16 mouse cellular contexts compared by ENCODE assay signal in genomic region chr2:153775472-153775871, GRCm38 (mm10). TPM values are rescaled to one million over a fixed set of nuclear protein-coding genes. Genes with fewer than 3 reads are reported as not detected.
"Had no signal": no experiment of that assay in that cellular context is flagged by ENCODE, and none has a peak within 500 bp of the region (broad histone marks: within the 10 kb centered on the region; RNA-seq: fewer than 3 reads in every experiment).

No protein-coding gene starts in this region.

- H3K27ac ChIP-seq: neural tube, embryonic 15.5 days; stomach, embryonic 15.5 days; stomach, postnatal 0 days had no signal

- H3K9ac ChIP-seq: neural tube, embryonic 15.5 days; stomach, embryonic 15.5 days had no signal

- H3K4me3 ChIP-seq: neural tube, embryonic 15.5 days; stomach, embryonic 15.5 days had no signal

- DNase-seq: retina, postnatal 1 day; right cerebral cortex, adult 18-20 months; right cerebral cortex, postnatal 14 days; right cerebral cortex, postnatal 25 days; right cerebral cortex, postnatal 4 days; spleen, adult 18-20 months; thymus, adult 18-20 months; thymus, adult 2 months; thymus, postnatal 14 days; thymus, postnatal 25 days; thymus, postnatal 36 days; thymus, postnatal 4 days had no signal

- H3K9me3 ChIP-seq: stomach, embryonic 15.5 days had no signal

- H3K4me2 ChIP-seq: neural tube, embryonic 15.5 days; stomach, embryonic 15.5 days had no signal

- H3K27me3 ChIP-seq: neural tube, embryonic 15.5 days; stomach, embryonic 15.5 days had no signal

RNA-seq across cellular contexts. Expression of gene Efcab8, which starts 4.3 kb away (rescaled TPM):
- polyA plus RNA-seq: neural tube, embryonic 14.5 days; neural tube, embryonic 15.5 days had no signal
